Mouse (Mus musculus) stomach, postnatal 0 days (tissue): Measurements from ENCODE around the gene Copz1. TPM values are rescaled to one million over a fixed set of nuclear protein-coding genes. Genes with fewer than 3 reads are reported as not detected.

Experiments used
- ATAC-seq: fragments of 200-750 bp; cut with Nextera tagmentation; 2 replicates; pipeline ENCODE4 v1.8.0; 2017; ENCODE audit not compliant: low FRiP score, low TSS enrichment
- DNase-seq: peaks from one replicate; pipeline ENCODE4 v3.0.0-alpha.2; 2016; ENCODE audit warnings: low spot score
- H3K27ac ChIP-seq: fragments of 300-500 bp; sonication (generic); replicated peaks from 2 replicates; pipeline ENCODE4 v1.5.1; 2014; ENCODE audit warnings: mild to moderate bottlenecking, control low read depth
- H3K27me3 ChIP-seq: fragments of 300-500 bp; sonication (generic); 2 replicates; pipeline ENCODE4 v1.6.1; 2014; ENCODE audit warnings: low read length; ENCODE audit not compliant: control insufficient read depth, insufficient read depth
- H3K36me3 ChIP-seq: fragments of 300-500 bp; sonication (generic); 2 replicates; pipeline ENCODE4 v1.6.1; 2014; ENCODE audit warnings: low read length, mixed read lengths; ENCODE audit not compliant: control insufficient read depth, insufficient read depth
- H3K4me1 ChIP-seq: fragments of 300-500 bp; sonication (generic); replicated peaks from 2 replicates; pipeline ENCODE4 v1.6.1; 2014; ENCODE audit warnings: antibody characterized with exemption; ENCODE audit not compliant: control insufficient read depth, insufficient read depth
- H3K4me2 ChIP-seq: fragments of 300-500 bp; sonication (generic); replicated peaks from 2 replicates; pipeline ENCODE4 v1.6.1; 2014; ENCODE audit warnings: low read depth, mild to moderate bottlenecking, control low read depth, moderate library complexity
- H3K4me3 ChIP-seq: fragments of 300-500 bp; sonication (generic); 2 replicates; pipeline ENCODE4 v1.5.1; 2014; ENCODE audit warnings: low read depth, low read length, control low read depth
- H3K9ac ChIP-seq: fragments of 300-500 bp; sonication (generic); 2 replicates; pipeline ENCODE4 v1.6.1; 2014; ENCODE audit warnings: mild to moderate bottlenecking, low read length, control low read depth, mixed read lengths
- H3K9me3 ChIP-seq: fragments of 300-500 bp; sonication (generic); 2 replicates; pipeline ENCODE4 v1.6.1; 2016; ENCODE audit warnings: low read length; ENCODE audit not compliant: control insufficient read depth
- CTCF ChIP-seq: IDR thresholded peaks from 2 replicates; pipeline ENCODE4 v1.5.1; 2016; ENCODE audit warnings: antibody characterized with exemption, low read depth, mild to moderate bottlenecking, moderate library complexity
- EP300 ChIP-seq: optimal IDR thresholded peaks from 2 replicates; pipeline ENCODE3; 2016; ENCODE audit warnings: antibody characterized with exemption
- WGBS: fragments of 180-500 bp; shearing (Covaris S2); extraction: QIAGEN DNeasy Blood & Tissue Kit; methylation state at CpG from one replicate; pipeline ENCODE4 v1.1.7; 2014; 5-methylcytosine and 5-hydroxymethylcytosine counted together
- microRNA counts: library from miRNA; unstranded; fragments of <30 nt; microRNA quantifications from one replicate; lab custom pipeline; 2015
- microRNA-seq: library from miRNA; unstranded; fragments of <30 nt; microRNA quantifications from one replicate; pipeline ENCODE4, GENCODE M21; 2016
- polyA plus RNA-seq: library from polyadenylated mRNA; unstranded; fragments of >200 nt; fragmentation: Nextera tagmentation; extraction: Ambion mirVana; gene quantifications from 2 replicates; pipeline ENCODE4 v1.2.1, GENCODE M21; 2015

Gene Copz1
- polyA plus RNA-seq, 1 experiment from 2014 or later = 159 TPM

DNA sequence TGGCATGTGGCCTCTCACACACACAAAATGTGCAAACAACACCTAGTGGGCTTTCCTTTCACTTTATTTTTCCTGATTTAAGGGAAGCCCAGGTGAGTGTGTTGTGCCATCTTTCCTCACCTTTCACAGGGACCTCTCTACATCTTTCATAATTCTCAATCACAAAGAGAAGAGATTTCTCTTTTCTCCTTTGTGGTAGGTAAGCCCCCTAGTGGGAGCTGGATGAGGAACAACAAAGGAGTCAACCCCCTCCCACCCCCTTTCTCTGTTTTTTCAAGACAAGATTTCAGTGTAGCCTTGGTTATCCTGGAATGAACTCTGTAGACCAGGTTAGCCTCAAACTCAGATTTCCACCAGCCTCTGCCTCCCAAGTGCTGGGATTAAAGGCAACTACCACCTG is 71.0 kb downstream of the Copz1 start:
- Histone ChIP-seq H3K4me3 (no peak overlapping the region), H3K9ac (no peak overlapping the region), H3K4me2 (no peak overlapping the region), H3K36me3 (0 out of 2 replicates have a peak, but pooled peaks cover 5% of the 10 kb centered on the region), H3K4me1 (no peaks in the 10 kb centered on the region), H3K9me3 (no peaks in the 10 kb centered on the region), H3K27ac (no peak overlapping the region), H3K27me3 (no peaks in the 10 kb centered on the region)
- DNase-seq = no peak
- no peak for ATAC-seq
- TF ChIP-seq CTCF (peak; percentile 25; the same call in 1 of the 2 replicates), EP300 (no peak)

DNA sequence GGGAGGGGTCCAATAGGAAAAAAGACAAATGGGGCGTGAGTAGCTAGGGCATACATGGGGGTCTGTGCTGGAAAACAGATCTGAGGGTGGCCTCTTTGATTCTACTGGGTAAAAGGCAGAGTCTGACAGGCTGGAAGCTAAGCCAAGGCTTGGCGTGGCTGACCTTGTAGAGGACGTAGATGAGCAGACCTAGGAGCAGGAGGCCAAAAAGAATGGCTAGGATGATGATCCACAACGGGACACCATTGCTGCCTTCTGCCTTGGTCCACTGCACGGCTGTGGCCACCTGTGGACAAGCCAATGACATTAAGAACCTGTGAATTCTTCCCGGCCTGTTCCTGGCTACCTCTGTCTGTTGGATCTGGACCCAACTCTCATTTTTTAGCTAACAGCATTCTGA is 73.3 kb downstream of the Copz1 start:
- TF ChIP-seq CTCF = no peak
- no peak for TF ChIP-seq EP300
- H3K27ac ChIP-seq = no peak overlapping the region
- DNase-seq (no peak), ATAC-seq (no peak)
- H3K9me3 ChIP-seq = no peaks in the 10 kb centered on the region
- H3K4me1 ChIP-seq = no peaks in the 10 kb centered on the region
- no peak overlapping the region for H3K4me3 ChIP-seq
- no peaks in the 10 kb centered on the region for H3K27me3 ChIP-seq
- no peak overlapping the region for H3K9ac ChIP-seq
- 93% methylated on average over 6 of the region's 6 CpGs for WGBS
- peaks cover 20% of the 10 kb centered on the region for H3K36me3 ChIP-seq
- no peak overlapping the region for H3K4me2 ChIP-seq

DNA sequence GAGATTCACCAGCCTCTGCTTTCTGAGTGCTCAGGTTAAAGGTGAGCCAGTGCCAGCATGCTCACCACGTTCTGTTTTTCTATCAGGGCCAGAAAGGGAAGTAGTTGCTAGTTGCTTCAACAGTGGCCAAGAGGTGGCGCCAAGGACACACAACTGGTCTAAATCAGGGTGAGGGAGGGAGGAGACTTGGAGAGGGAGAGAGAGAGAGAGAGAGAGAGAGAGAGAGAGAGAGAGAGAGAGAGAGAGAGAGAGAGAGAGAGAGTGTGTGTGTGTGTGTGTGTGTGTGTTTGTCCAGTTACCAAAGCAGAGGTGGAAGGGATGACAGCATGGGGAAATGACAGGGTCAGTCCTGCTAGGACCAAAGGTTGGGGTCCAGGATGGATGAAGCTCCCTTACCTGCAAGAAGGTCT is 74.8 kb downstream of the Copz1 start:
- H3K4me3 ChIP-seq = no peak overlapping the region
- H3K36me3 ChIP-seq = peaks cover 29% of the 10 kb centered on the region
- no peaks in the 10 kb centered on the region for H3K27me3 ChIP-seq
- DNase-seq (peak; percentile 82), ATAC-seq (peak; percentile 58; the same call in 1 of the 2 replicates)
- no peak overlapping the region for H3K27ac ChIP-seq
- H3K9ac ChIP-seq = no peak overlapping the region
- no peaks in the 10 kb centered on the region for H3K4me1 ChIP-seq
- TF ChIP-seq CTCF (peak; percentile 82), EP300 (no peak)
- 7% methylated on average over 2 of the region's 2 CpGs for WGBS
- no peak overlapping the region for H3K4me2 ChIP-seq
- no peaks in the 10 kb centered on the region for H3K9me3 ChIP-seq

MicroRNA genes within 50 kb of the gene (microRNA counts, 519-probe panel; counts per million panel counts)
- 5,211 counts per million, percentile 57 among the panel's probes with 10 or more counts for microRNA mmu-miR-148b (lab: Ali Mortazavi, UCI)

Small RNA genes lying within 50 kb of the gene (microRNA-seq; reads per million reads assigned to microRNA genes)
- 363 reads per million, percentile 62 among the genes with 10 or more reads in this experiment for gene Mir148b

Other genes with a start within 250 kb of the Copz1 start
- gene Smug1, start 105.6 kb upstream of the Copz1 start, polyA plus RNA-seq = 10.6 and 11.2 TPM in 2 replicates
- gene Cbx5, start 32.9 kb upstream of the Copz1 start, polyA plus RNA-seq = 23.0 and 26.8 TPM in 2 replicates
- gene Hnrnpa1, start 32.3 kb upstream of the Copz1 start, polyA plus RNA-seq = 236 and 251 TPM in 2 replicates
- gene Nfe2, start 14.3 kb upstream of the Copz1 start, polyA plus RNA-seq = 0.50 and 0.70 TPM in 2 replicates
- gene Gpr84, start 37.9 kb downstream of the Copz1 start, polyA plus RNA-seq = 0.30 and 0.46 TPM in 2 replicates
- 6.0 and 7.4 TPM in 2 replicates for gene Zfp385a, start 67.4 kb downstream of the Copz1 start, polyA plus RNA-seq
- 28.7 and 36.2 TPM in 2 replicates for gene Itga5, start 94.0 kb downstream of the Copz1 start, polyA plus RNA-seq
- gene Gtsf1, start 157.8 kb downstream of the Copz1 start, polyA plus RNA-seq = not detected in 2 replicates
- gene Gtsf2, start 175.8 kb downstream of the Copz1 start, polyA plus RNA-seq = not detected in 2 replicates
- 1.5 and 1.6 TPM in 2 replicates for gene Nckap1l, start 181.1 kb downstream of the Copz1 start, polyA plus RNA-seq
- 5.0 and 5.8 TPM in 2 replicates for gene Pde1b, start 230.3 kb downstream of the Copz1 start, polyA plus RNA-seq